Mouse (Mus musculus) small intestine, adult 2 months (tissue): ENCODE measurements around the gene Stard10.

Experiments used
- CTCF ChIP-seq: fragments of 200-500 bp; IDR thresholded peaks from 2 replicates; pipeline ENCODE4 v1.5.1; 2012; ENCODE audit warnings: low read depth, mild to moderate bottlenecking, control low read depth, inconsistent platforms, low read length, moderate library complexity, mixed read lengths; ENCODE audit not compliant: insufficient replicate concordance, insufficient read length; ENCODE audit errors: extremely low read depth
- POLR2A ChIP-seq: fragments of 200-500 bp; IDR thresholded peaks from 2 replicates; pipeline ENCODE4 v1.6.1; 2012; ENCODE audit warnings: low read depth, mild to moderate bottlenecking, control low read depth, inconsistent platforms, low read length, moderate library complexity

GRCm38 (mm10) chr7:101355551-101356100 lies 38.7 kb downstream of the Stard10 start:
- TF ChIP-seq CTCF = no peak
- no peak for TF ChIP-seq POLR2A
